Mouse (Mus musculus) forebrain, embryonic 11.5 days (tissue): ENCODE data around the gene Msi1. TPM values are rescaled to one million over a fixed set of nuclear protein-coding genes. Genes with fewer than 3 reads are reported as not detected.

Experiments used
- ATAC-seq: fragments of 200-750 bp; cut with Nextera tagmentation; replicated peaks from 2 replicates; pipeline ENCODE4 v1.8.0; 2017; ENCODE audit warnings: moderate TSS enrichment; ENCODE audit not compliant: low FRiP score
- DNase-seq: peaks from one replicate; pipeline ENCODE4 v3.0.0-alpha.2; 2017; ENCODE audit warnings: low spot score
- H3K27ac ChIP-seq: fragments of 300-500 bp; sonication (generic); 2 replicates; pipeline ENCODE4 v1.5.1; 2014; ENCODE audit warnings: low read depth, low read length
- H3K27me3 ChIP-seq: fragments of 300-500 bp; sonication (generic); 2 replicates; pipeline ENCODE4 v1.6.1; 2014; ENCODE audit warnings: mild to moderate bottlenecking, low read length, mixed read lengths; ENCODE audit not compliant: control insufficient read depth, insufficient read depth
- H3K36me3 ChIP-seq: fragments of 300-500 bp; sonication (generic); 2 replicates; pipeline ENCODE4 v1.6.1; 2014; ENCODE audit warnings: mild to moderate bottlenecking, low read length, moderate library complexity, mixed read lengths; ENCODE audit not compliant: control insufficient read depth, insufficient read depth
- H3K4me1 ChIP-seq: fragments of 300-500 bp; sonication (generic); replicated peaks from 2 replicates; pipeline ENCODE4 v1.6.1; 2014; ENCODE audit warnings: low read length, mixed read lengths; ENCODE audit not compliant: control insufficient read depth, insufficient read depth
- H3K4me2 ChIP-seq: fragments of 300-500 bp; sonication (generic); 2 replicates; pipeline ENCODE4 v1.6.1; 2014; ENCODE audit warnings: low read depth, mild to moderate bottlenecking, low read length, moderate library complexity, mixed read lengths; ENCODE audit not compliant: severe bottlenecking
- H3K4me3 ChIP-seq: fragments of 300-500 bp; sonication (generic); 2 replicates; pipeline ENCODE4 v1.5.1; 2014; ENCODE audit warnings: low read depth, low read length
- H3K9ac ChIP-seq: fragments of 300-500 bp; sonication (generic); 2 replicates; pipeline ENCODE4 v1.6.1; 2014; ENCODE audit warnings: low read length
- H3K9me3 ChIP-seq: fragments of 300-500 bp; sonication (generic); 2 replicates; pipeline ENCODE4 v1.6.1; 2016; ENCODE audit warnings: low read length, mixed read lengths; ENCODE audit not compliant: control insufficient read depth
- WGBS: fragments of 180-500 bp; shearing (Covaris S2); extraction: QIAGEN DNeasy Blood & Tissue Kit; methylation state at CpG from one replicate; pipeline ENCODE4 v1.1.7; 2014; 5-methylcytosine and 5-hydroxymethylcytosine counted together
- polyA plus RNA-seq: library from polyadenylated mRNA; unstranded; fragments of >200 nt; fragmentation: Nextera tagmentation; extraction: Ambion mirVana; gene quantifications from 2 replicates; pipeline ENCODE4 v1.2.1, GENCODE M21; 2014

The Msi1 gene
- polyA plus RNA-seq, 1 experiment from 2014 or later: 219 TPM

DNA sequence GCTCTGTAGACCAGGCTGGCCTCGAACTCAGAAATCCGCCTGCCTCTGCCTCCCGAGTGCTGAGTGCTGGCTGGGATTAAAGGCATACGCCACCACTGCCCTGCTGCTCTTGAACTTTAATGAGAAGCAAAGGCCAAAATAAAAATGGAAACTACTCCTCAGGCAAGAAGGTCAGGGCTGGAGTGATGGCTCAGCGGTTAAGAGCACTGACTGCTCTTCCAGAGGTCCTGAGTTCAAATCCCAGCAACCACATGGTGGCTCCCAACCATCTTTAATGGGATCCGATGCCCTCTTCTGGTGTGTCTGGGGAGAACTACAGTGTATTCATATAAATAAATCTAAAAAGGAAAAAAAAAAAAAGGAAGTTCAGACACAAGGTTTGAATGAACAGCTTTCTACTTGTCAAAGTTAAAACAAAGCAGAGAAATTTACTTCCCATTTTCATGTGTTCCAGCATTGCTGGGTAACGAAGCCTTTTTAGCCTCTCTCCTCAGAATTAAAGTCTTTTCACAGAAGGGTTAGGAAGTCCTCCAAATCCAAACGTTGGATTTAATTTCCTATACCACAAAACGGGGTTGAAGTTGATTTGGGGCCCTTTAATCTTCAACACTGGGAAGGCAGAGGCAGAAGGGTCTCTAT is 58.7 kb downstream of the Msi1 start:
- Histone ChIP-seq H3K9me3 (no peaks in the 10 kb centered on the region), H3K4me1 (peaks cover 6% of the 10 kb centered on the region; the same call in 1 of the 2 replicates), H3K27ac (no peak overlapping the region), H3K4me3 (no peak overlapping the region), H3K9ac (no peak overlapping the region), H3K27me3 (peaks cover under 1% of the 10 kb centered on the region; the same call in 1 of the 2 replicates), H3K4me2 (no peak overlapping the region), H3K36me3 (no peaks in the 10 kb centered on the region)
- WGBS: 79% methylated on average over 9 of the region's 9 CpGs
- DNase-seq (no peak), ATAC-seq (no peak)

DNA sequence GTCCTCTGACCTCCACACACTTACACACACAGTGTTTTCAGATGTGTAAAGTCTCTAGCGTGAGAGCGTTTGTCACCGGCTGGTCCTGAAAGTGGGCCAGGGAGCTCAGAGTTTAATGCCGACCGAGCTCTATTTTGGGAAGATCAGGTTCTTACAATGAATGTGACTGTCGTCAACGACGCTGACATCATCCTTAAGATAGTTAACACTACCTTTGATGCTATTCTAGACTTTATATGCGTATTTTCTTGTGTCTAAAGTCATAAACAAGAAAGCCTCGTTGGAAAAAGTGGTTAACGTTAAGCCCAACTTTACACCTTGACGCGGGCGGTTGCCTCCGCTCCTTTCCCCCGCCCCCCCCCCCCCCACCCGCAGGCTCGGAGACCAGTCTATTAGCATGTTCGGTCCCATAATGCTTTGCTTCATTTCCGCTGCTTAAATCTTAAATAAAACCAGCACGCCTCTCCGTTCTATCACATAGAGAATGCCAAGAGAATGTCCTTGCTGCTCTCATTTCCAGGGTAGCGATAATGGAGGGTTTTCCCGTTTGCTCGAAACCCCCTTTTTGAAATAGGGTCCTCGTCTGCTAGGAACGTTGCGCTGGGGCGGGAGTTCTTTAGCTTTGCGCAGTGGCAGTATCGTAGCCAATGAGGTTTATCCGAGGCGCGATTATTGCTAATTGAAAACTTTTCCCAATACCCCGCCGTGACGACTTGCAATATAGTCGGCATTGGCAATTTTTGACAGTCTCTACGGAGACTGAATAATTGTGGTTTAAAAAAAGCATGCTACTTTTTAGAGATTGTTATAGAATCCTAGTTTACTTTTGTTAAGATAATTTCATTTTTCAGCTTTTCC is 59.7 kb downstream of the Msi1 start:
- H3K4me3 ChIP-seq: peak overlapping the region; percentile 28
- H3K36me3 ChIP-seq: no peaks in the 10 kb centered on the region
- H3K27ac ChIP-seq: peak overlapping the region; percentile 100
- no peaks in the 10 kb centered on the region for H3K9me3 ChIP-seq
- H3K4me2 ChIP-seq: peak overlapping the region; percentile 70
- WGBS: under 1% methylated on average over 38 of the region's 39 CpGs
- H3K27me3 ChIP-seq: no peaks in the 10 kb centered on the region
- DNase-seq (peak; percentile 84), ATAC-seq (peak; percentile 78)
- H3K4me1 ChIP-seq: peaks cover 4% of the 10 kb centered on the region; the same call in 1 of the 2 replicates
- peak overlapping the region; percentile 74 for H3K9ac ChIP-seq

DNA sequence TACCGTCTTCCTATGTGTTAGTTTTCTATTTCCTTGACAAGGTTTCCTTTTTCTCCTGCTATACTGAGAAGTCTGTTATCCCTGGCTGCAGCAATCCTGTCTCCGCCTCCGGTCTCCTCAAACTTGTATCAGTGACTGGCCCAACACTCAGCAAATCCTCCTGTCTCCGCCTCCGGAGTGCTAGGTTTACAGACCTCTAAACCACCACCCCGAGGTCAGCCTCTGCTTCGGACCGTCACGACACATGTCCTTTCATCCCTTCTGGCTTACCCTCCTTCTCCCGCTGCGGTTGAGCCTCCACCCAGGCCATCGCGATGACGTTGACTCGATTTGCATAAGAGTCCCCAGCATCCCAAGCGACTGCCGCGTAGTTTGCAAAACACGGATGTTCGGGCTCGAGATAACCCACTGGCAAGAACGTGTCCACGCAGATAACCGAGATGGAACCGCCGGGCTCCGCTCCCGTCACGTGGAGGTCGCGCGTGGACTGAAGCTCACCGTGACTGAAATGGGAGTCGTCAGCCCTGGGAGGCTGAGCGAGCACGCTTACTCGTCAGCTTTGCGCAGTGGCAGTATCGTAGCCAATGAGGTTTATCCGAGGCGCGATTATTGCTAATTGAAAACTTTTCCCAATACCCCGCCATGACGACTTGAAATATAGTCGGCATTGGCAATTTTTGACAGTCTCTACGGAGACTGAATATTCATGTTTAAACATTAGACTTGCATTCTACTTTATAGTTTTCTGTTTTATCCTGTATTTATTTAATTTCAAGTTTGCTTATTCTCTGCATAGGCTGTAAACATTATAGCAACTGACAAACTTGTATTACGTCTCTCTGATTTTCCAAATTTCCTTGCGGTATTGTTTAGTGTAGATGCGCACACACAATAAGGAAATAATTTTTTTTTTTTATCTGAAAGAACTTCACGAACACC is 60.6 kb downstream of the Msi1 start:
- H3K4me1 ChIP-seq: peaks cover 4% of the 10 kb centered on the region; the same call in 1 of the 2 replicates
- peak overlapping the region; percentile 70 for H3K4me2 ChIP-seq
- peak; percentile 93 for DNase-seq
- peak overlapping the region; percentile 100 for H3K27ac ChIP-seq
- H3K36me3 ChIP-seq: no peaks in the 10 kb centered on the region
- H3K4me3 ChIP-seq: peak overlapping the region; percentile 28
- H3K27me3 ChIP-seq: no peaks in the 10 kb centered on the region
- ATAC-seq: peak; percentile 87
- under 1% methylated on average over 50 of the region's 50 CpGs for whole genome bisulfite sequencing
- no peaks in the 10 kb centered on the region for H3K9me3 ChIP-seq
- H3K9ac ChIP-seq: peak overlapping the region; percentile 74

DNA sequence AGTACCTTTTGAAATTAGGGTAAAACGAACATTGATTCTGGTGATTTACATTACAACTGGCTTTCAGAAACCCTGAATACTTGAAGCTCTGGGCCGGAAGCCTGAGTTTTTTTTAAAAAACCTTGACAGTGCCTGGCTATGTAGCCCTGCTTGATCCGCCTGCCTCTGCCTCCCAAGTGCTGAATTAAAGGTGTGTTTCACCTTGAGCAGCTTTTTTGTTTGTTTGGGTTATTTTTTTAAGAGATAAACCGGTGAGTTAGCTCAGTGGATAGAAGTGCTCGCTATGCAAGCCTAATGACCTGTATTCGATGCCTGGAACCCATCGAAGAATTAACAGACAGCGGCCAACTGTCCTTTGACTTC is 61.2 kb downstream of the Msi1 start:
- Histone ChIP-seq H3K9ac (no peak overlapping the region), H3K27me3 (no peaks in the 10 kb centered on the region), H3K9me3 (no peaks in the 10 kb centered on the region), H3K36me3 (no peaks in the 10 kb centered on the region), H3K4me1 (peaks cover 4% of the 10 kb centered on the region; the same call in 1 of the 2 replicates), H3K4me3 (no peak overlapping the region), H3K27ac (peak overlapping the region; percentile 57), H3K4me2 (no peak overlapping the region)
- DNase-seq (no peak), ATAC-seq (0 out of 2 replicates have a peak, but pooled peaks have one; percentile 14)
- WGBS: 13% methylated on average over 8 of the region's 8 CpGs

DNA sequence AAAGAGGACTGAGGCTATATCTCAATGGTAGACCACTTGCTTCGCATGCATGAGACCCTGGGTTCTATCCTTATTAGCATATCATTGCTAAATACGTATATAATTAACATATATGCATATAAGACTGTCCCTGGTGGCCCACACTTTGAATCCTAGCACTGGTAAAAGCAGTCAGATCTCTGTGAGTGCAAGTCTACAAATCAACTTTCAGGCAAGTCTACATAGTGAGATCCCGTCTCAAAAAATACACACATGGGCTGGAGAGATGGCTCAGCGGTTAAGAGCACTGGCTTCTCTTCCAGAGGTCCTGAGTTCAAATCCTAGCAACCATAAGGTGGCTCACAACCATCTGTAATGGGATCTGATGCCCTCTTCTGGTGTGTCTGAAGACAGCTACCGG is 61.7 kb downstream of the Msi1 start:
- H3K27me3 ChIP-seq: no peaks in the 10 kb centered on the region
- no peak overlapping the region for H3K4me3 ChIP-seq
- no peak overlapping the region for H3K4me2 ChIP-seq
- H3K27ac ChIP-seq: no peak overlapping the region; the same call in 1 of the 2 replicates
- no peaks in the 10 kb centered on the region for H3K9me3 ChIP-seq
- no peak overlapping the region for H3K9ac ChIP-seq
- no peaks in the 10 kb centered on the region for H3K36me3 ChIP-seq
- peaks cover 4% of the 10 kb centered on the region; the same call in 1 of the 2 replicates for H3K4me1 ChIP-seq
- DNase-seq (no peak), ATAC-seq (no peak)
- WGBS: 40% methylated on average over 5 of the region's 5 CpGs

DNA sequence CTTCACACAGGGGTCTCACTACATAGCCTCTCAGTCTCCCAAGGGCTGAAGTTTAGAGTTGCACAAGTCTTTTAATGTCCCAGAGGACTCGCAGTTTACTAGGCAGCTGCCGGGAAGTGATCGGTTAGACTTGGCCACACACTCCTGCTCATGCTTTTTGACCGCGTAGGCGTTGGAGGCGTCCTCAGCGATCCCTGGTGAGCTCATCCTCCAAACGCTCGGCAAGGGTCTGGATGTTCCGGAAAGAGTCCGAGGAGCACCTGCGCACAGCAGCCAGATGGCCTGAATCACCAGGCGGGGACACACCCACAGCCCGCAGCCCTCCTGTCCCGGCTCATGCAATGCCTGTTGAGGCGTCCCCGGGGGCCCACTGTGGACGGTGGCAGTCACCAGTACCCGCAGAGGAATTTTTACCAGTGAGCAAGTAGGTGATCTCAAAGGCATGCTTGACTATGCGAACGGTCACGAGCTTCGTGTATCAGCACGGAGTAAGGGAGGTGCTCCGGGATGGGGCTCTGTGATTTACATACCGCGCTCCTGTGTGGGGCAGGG is 62.4 kb downstream of the Msi1 start:
- DNase-seq (peak; percentile 73), ATAC-seq (no peak)
- no peaks in the 10 kb centered on the region for H3K27me3 ChIP-seq
- H3K4me2 ChIP-seq: peak overlapping the region; percentile 45
- H3K9ac ChIP-seq: peak overlapping the region; percentile 37
- 9% methylated on average over 28 of the region's 28 CpGs for WGBS
- peak overlapping the region; percentile 10; the same call in 1 of the 2 replicates for H3K4me3 ChIP-seq
- peaks cover 4% of the 10 kb centered on the region; the same call in 1 of the 2 replicates for H3K4me1 ChIP-seq
- H3K36me3 ChIP-seq: no peaks in the 10 kb centered on the region
- no peak overlapping the region for H3K27ac ChIP-seq
- no peaks in the 10 kb centered on the region for H3K9me3 ChIP-seq

DNA sequence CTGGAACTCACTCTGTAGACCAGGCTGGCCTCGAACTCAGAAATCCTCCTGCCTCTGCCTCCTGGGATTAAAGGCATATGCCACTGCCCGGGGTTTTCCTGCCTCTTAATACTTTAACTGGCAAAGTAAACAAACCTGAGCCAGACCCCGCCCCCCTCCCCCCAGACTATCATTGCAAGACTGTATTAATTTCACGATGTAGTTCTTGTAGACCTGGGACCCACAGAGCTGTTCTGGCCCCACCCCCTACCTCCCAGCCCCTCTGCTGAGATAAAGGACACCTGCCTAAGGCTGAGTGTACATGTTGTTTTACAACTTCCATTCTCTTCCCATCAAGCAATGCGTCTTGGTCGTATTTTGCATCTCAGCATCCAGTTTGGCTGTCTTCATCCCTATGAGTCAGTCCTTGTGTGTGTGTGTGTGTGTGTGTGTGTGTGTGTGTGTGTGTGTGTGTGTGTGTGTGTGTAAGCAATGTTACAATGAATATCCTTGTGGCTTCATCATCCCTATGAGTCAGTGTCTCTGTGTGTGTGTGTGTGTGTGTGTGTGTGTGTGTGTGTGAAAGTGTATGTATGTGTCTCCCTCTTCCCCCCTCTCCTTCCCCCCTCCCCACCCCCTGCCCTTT is 63.4 kb downstream of the Msi1 start:
- no peak for ATAC-seq
- Histone ChIP-seq H3K4me1 (peaks cover 4% of the 10 kb centered on the region; the same call in 1 of the 2 replicates), H3K9ac (no peak overlapping the region), H3K9me3 (no peaks in the 10 kb centered on the region), H3K4me2 (no peak overlapping the region), H3K4me3 (no peak overlapping the region), H3K36me3 (no peaks in the 10 kb centered on the region), H3K27ac (no peak overlapping the region), H3K27me3 (no peaks in the 10 kb centered on the region)
- WGBS: 83% methylated on average over 6 of the region's 6 CpGs
- DNase-seq: no peak
